Mouse (Mus musculus) spleen, embryonic (tissue): Measurements from ENCODE around the gene Hist1h1b.

Source experiments
- CTCF ChIA-PET: fragments of 350-600 bp; sonication (Branson Sonifier 250); formaldehyde crosslinking; loops from one replicate; lab custom pipeline; 2022; lab: Charles Lee

The Hist1h1b gene

GRCm38 (mm10) chr13:21734010-21734905 is 46.2 kb downstream of the Hist1h1b start:
- CTCF ChIA-PET, result interaction anchor here (0.7 kb wide), 1 partner anchor 532 kb away, joined by 3 read pairs; no protein-coding TSS in a partner anchor

- CTCF ChIA-PET, result interaction anchor here (0.7 kb wide), 1 partner anchor 532 kb away, joined by 3 read pairs; no protein-coding TSS in a partner anchor
These were observed 47.0 kb downstream of the Hist1h1b start for GRCm38 (mm10) chr13:21733466-21733865.
